Mouse (Mus musculus) heart, postnatal 10 days (tissue): Measurements from ENCODE around the gene Xrcc1. TPM values are rescaled to one million over a fixed set of nuclear protein-coding genes. Genes with fewer than 3 reads are reported as not detected.
"Not testable (repeated sequence)": the region's sequence is repeated elsewhere in the genome, so short reads cannot be mapped to it uniquely, and the experiment has no call there.

ENCODE experiments used
- DNase-seq, 2 experiments: peaks; one replicate each; pipeline ENCODE4 v3.0.0; 2021
- intact Hi-C: fragments of 180-260 bp; cut with DNase I; formaldehyde crosslinking; loops from one replicate; pipeline ENCODE4 v1.15.1; 2025
- total RNA-seq, 2 experiments: library from RNA; stranded (reverse); gene quantifications; 2 replicates each; pipeline ENCODE4 v1.2.3; 2021

Gene Xrcc1
- total RNA-seq, 2 experiments from 2014 or later = 28.8 to 33.2 TPM

- intact Hi-C loops = no loop called here
Measured at GRCm38 (mm10) chr7:24594309-24594803, 48.3 kb downstream of the Xrcc1 start.

GRCm38 (mm10) chr7:24595464-24595863 lies 49.4 kb downstream of the Xrcc1 start:
- intact Hi-C loops = no loop called here
- no peak for DNase-seq

More at GRCm38 (mm10) chr7:24594309-24594803, 48.3 kb downstream of the Xrcc1 start:
- DNase-seq = no peak

GRCm38 (mm10) chr7:24598121-24598520 lies 52.0 kb downstream of the Xrcc1 start:
- DNase-seq = no peak
- intact Hi-C loops = no loop called here

GRCm38 (mm10) chr7:24599211-24600067 lies 53.4 kb downstream of the Xrcc1 start:
- peak; percentile 28 to 31 for DNase-seq
- intact Hi-C loops = loop anchor here (2.0 kb wide), 1 partner anchor 53 kb away; no protein-coding TSS in a partner anchor

GRCm38 (mm10) chr7:24600941-24601597 lies 55.0 kb downstream of the Xrcc1 start:
- DNase-seq = peak; percentile 96 to 98
- intact Hi-C loops = loop anchor here (1.0 to 2.0 kb wide), 2 partner anchors 52 to 61 kb away; no protein-coding TSS in a partner anchor

- no peak for DNase-seq
- intact Hi-C loops = no loop called here
Measured at GRCm38 (mm10) chr7:24605561-24605960, 59.5 kb downstream of the Xrcc1 start.

GRCm38 (mm10) chr7:24606046-24606445 lies 60.0 kb downstream of the Xrcc1 start:
- DNase-seq = no peak
- intact Hi-C loops = no loop called here

- intact Hi-C loops = no loop called here
- peak; percentile 72 to 75 for DNase-seq
Measured at GRCm38 (mm10) chr7:24608017-24608416, 61.9 kb downstream of the Xrcc1 start.

- DNase-seq = peak in 1 of 2 experiments; percentile 23
- intact Hi-C loops = no loop called here
Measured at GRCm38 (mm10) chr7:24608561-24608960, 62.5 kb downstream of the Xrcc1 start.

GRCm38 (mm10) chr7:24610144-24610878 lies 64.2 kb downstream of the Xrcc1 start, which contains the start of gene Phldb3:
Gene Phldb3, plus strand, starts transcription at chr7:24610763.
- intact Hi-C loops = loop anchor here (2.0 kb wide), 1 partner anchor 20 kb away; no protein-coding TSS in a partner anchor
- DNase-seq = no peak

GRCm38 (mm10) chr7:24610879-24611494 lies 64.9 kb downstream of the Xrcc1 start:
- DNase-seq = peak; percentile 84 to 89
- intact Hi-C loops = loop anchor here (2.0 kb wide), 1 partner anchor 20 kb away; no protein-coding TSS in a partner anchor

- no peak for DNase-seq
- intact Hi-C loops = loop anchor here (2.0 kb wide), 1 partner anchor 19 kb away; no protein-coding TSS in a partner anchor
Measured at GRCm38 (mm10) chr7:24611709-24612108, 65.6 kb downstream of the Xrcc1 start.

- no peak for DNase-seq
- intact Hi-C loops = no loop called here
Measured at GRCm38 (mm10) chr7:24612308-24612910, 66.3 kb downstream of the Xrcc1 start.

- intact Hi-C loops = no loop called here
- no peak for DNase-seq
Measured at GRCm38 (mm10) chr7:24614816-24615215, 68.7 kb downstream of the Xrcc1 start.

- intact Hi-C loops = no loop called here
- no peak for DNase-seq
Measured at GRCm38 (mm10) chr7:24617763-24618162, 71.7 kb downstream of the Xrcc1 start.

- DNase-seq, intact Hi-C loops: not testable (repeated sequence)
Measured at GRCm38 (mm10) chr7:24618374-24618773, 72.3 kb downstream of the Xrcc1 start.

- intact Hi-C loops = no loop called here
- DNase-seq = no peak
Measured at GRCm38 (mm10) chr7:24619671-24620397, 73.7 kb downstream of the Xrcc1 start.

- intact Hi-C loops = no loop called here
Measured at GRCm38 (mm10) chr7:24621193-24621592, 75.1 kb downstream of the Xrcc1 start.

GRCm38 (mm10) chr7:24622967-24623366 lies 76.9 kb downstream of the Xrcc1 start:
- intact Hi-C loops = no loop called here
- DNase-seq = no peak

More at GRCm38 (mm10) chr7:24621193-24621592, 75.1 kb downstream of the Xrcc1 start:
- no peak for DNase-seq
